Mouse (Mus musculus) CH12.LX (cell line): ENCODE data around the gene Rpl36al. TPM values are rescaled to one million over a fixed set of nuclear protein-coding genes. Genes with fewer than 3 reads are reported as not detected.
A peak's percentile ranks its signal among the peaks of the same experiment; 100 is the strongest.

ENCODE experiments used
- DNase-seq: peaks from one replicate; pipeline ENCODE4 v3.0.0-alpha.2; 2013; ENCODE audit errors: extremely low read depth
- H3K27ac ChIP-seq: 2 replicates; pipeline ENCODE4 v1.5.1; 2012; ENCODE audit warnings: low read depth, mild to moderate bottlenecking, control low read depth, moderate library complexity; ENCODE audit not compliant: insufficient read depth
- H3K27me3 ChIP-seq: replicated peaks from 2 replicates; pipeline ENCODE3; 2012; ENCODE audit warnings: inconsistent platforms
- H3K36me3 ChIP-seq, 2 experiments: replicated peaks in 1 of 2; 2 replicates each; pipeline versions ENCODE3 to v1.6.1; 2012; ENCODE audit warnings: inconsistent platforms in 1 of 2, low read length in 1 of 2, mild to moderate bottlenecking in 1 of 2, mixed read lengths in 1 of 2, moderate library complexity in 1 of 2; ENCODE audit not compliant: control insufficient read depth in 1 of 2, insufficient read depth in 1 of 2
- H3K4me1 ChIP-seq, 2 experiments: 2 replicates each; pipeline ENCODE4 v1.6.1; 2012; ENCODE audit warnings: inconsistent platforms in 1 of 2, moderate library complexity in 1 of 2; ENCODE audit not compliant: insufficient read depth in 2 of 2, control insufficient read depth in 1 of 2
- H3K4me2 ChIP-seq: 2 replicates; pipeline ENCODE4 v1.6.1; 2012; ENCODE audit warnings: low read depth, mild to moderate bottlenecking, control low read depth; ENCODE audit not compliant: poor library complexity, insufficient read depth, severe bottlenecking
- H3K4me3 ChIP-seq, 3 experiments: fragments of 150-350 bp in 1 of 3; sonication (generic) in 1 of 3; replicated peaks in 1 of 3; 2 replicates each; pipeline versions ENCODE3 to v1.5.1; 2011 to 2012; ENCODE audit warnings: low read depth in 2 of 3, low read length in 2 of 3, mild to moderate bottlenecking in 2 of 3, moderate library complexity in 2 of 3, control low read depth in 1 of 3, improper control_type of control experiment in 1 of 3, inconsistent platforms in 1 of 3, mixed read lengths in 1 of 3; ENCODE audit not compliant: poor library complexity in 1 of 3
- H3K79me2 ChIP-seq: replicated peaks from 2 replicates; pipeline ENCODE4 v1.6.1; 2012; ENCODE audit warnings: mild to moderate bottlenecking, moderate library complexity; ENCODE audit not compliant: control insufficient read depth, poor library complexity, insufficient read depth, severe bottlenecking; ENCODE audit errors: extremely low read depth
- H3K9ac ChIP-seq: 2 replicates; pipeline ENCODE4 v1.6.1; 2012; ENCODE audit warnings: low read depth, mild to moderate bottlenecking, control low read depth, moderate library complexity; ENCODE audit not compliant: insufficient read depth
- H3K9me3 ChIP-seq: replicated peaks from 2 replicates; pipeline ENCODE3; 2012; ENCODE audit warnings: low read length, inconsistent platforms, mixed read lengths
- BHLHE40 ChIP-seq: IDR thresholded peaks from 2 replicates; pipeline ENCODE4 v1.6.1; 2011; ENCODE audit warnings: mild to moderate bottlenecking, low read depth, low read length, improper control_type of control experiment
- CHD1 ChIP-seq: IDR thresholded peaks from 2 replicates; pipeline ENCODE4 v1.6.1; 2012; ENCODE audit warnings: low read depth, low read length, improper control_type of control experiment, inconsistent platforms
- CHD2 ChIP-seq: IDR thresholded peaks from 2 replicates; pipeline ENCODE4 v1.6.1; 2011; ENCODE audit warnings: low read length, improper control_type of control experiment
- CTCF ChIP-seq, 2 experiments: IDR thresholded peaks in 1 of 2; conservative IDR thresholded peaks in 1 of 2; 2 replicates each; pipeline ENCODE4 v1.5.1; 2011 to 2012; ENCODE audit warnings: low read depth in 2 of 2, low read length in 2 of 2, improper control_type of control experiment in 1 of 2, inconsistent platforms in 1 of 2, mild to moderate bottlenecking in 1 of 2, moderate library complexity in 1 of 2
- E2F4 ChIP-seq: IDR thresholded peaks from 2 replicates; pipeline ENCODE4 v1.6.1; 2011; ENCODE audit warnings: low read depth, low read length, improper control_type of control experiment; ENCODE audit not compliant: insufficient replicate concordance
- ELF1 ChIP-seq: IDR thresholded peaks from 2 replicates; pipeline ENCODE4 v1.6.1; 2014; ENCODE audit warnings: low read depth, mild to moderate bottlenecking, inconsistent platforms, low read length, improper control_type of control experiment
- EP300 ChIP-seq: IDR thresholded peaks from 2 replicates; pipeline ENCODE4 v1.6.1; 2011; ENCODE audit warnings: low read length, improper control_type of control experiment
- ETS1 ChIP-seq: conservative IDR thresholded peaks from 2 replicates; pipeline ENCODE4 v1.6.1; 2012; ENCODE audit warnings: low read depth, mild to moderate bottlenecking, inconsistent platforms, low read length, improper control_type of control experiment, moderate library complexity
- GABPA ChIP-seq: IDR thresholded peaks from 2 replicates; pipeline ENCODE4 v1.6.1; 2012; ENCODE audit warnings: low read depth, low read length, improper control_type of control experiment, inconsistent platforms; ENCODE audit not compliant: insufficient replicate concordance
- HCFC1 ChIP-seq: IDR thresholded peaks from 2 replicates; pipeline ENCODE4 v1.6.1; 2012; ENCODE audit warnings: low read depth, mild to moderate bottlenecking, inconsistent platforms, low read length, improper control_type of control experiment
- IRF4 ChIP-seq: IDR thresholded peaks from 2 replicates; pipeline ENCODE4 v1.6.1; 2014; ENCODE audit warnings: low read depth, mild to moderate bottlenecking, inconsistent platforms, low read length, improper control_type of control experiment
- JUN ChIP-seq: IDR thresholded peaks from 2 replicates; pipeline ENCODE4 v1.6.1; 2011; ENCODE audit warnings: low read depth, mild to moderate bottlenecking, low read length, improper control_type of control experiment, moderate library complexity; ENCODE audit not compliant: insufficient read depth
- JUND ChIP-seq: conservative IDR thresholded peaks from 2 replicates; pipeline ENCODE4 v1.6.1; 2011; ENCODE audit warnings: low read depth, low read length, improper control_type of control experiment
- KAT2A ChIP-seq: IDR thresholded peaks from 2 replicates; pipeline ENCODE4 v1.6.1; 2012; ENCODE audit warnings: low read length, improper control_type of control experiment, inconsistent platforms; ENCODE audit not compliant: insufficient replicate concordance
- MAFK ChIP-seq: IDR thresholded peaks from 2 replicates; pipeline ENCODE4 v1.6.1; 2011; ENCODE audit warnings: low read length, improper control_type of control experiment; ENCODE audit not compliant: insufficient replicate concordance
- MAX ChIP-seq: IDR thresholded peaks from 2 replicates; pipeline ENCODE4 v1.6.1; 2011; ENCODE audit warnings: low read length, improper control_type of control experiment
- MAZ ChIP-seq: IDR thresholded peaks from 2 replicates; pipeline ENCODE4 v1.6.1; 2012; ENCODE audit warnings: low read depth, mild to moderate bottlenecking, inconsistent platforms, low read length, improper control_type of control experiment, moderate library complexity
- MEF2A ChIP-seq: IDR thresholded peaks from 2 replicates; pipeline ENCODE4 v1.6.1; 2014; ENCODE audit warnings: low read depth, mild to moderate bottlenecking, inconsistent platforms, low read length, improper control_type of control experiment, borderline replicate concordance
- MXI1 ChIP-seq: IDR thresholded peaks from 2 replicates; pipeline ENCODE4 v1.6.1; 2011; ENCODE audit warnings: mild to moderate bottlenecking, low read depth, low read length, improper control_type of control experiment
- MYC ChIP-seq: IDR thresholded peaks from 2 replicates; pipeline ENCODE4 v1.6.1; 2011; ENCODE audit warnings: low read depth, mild to moderate bottlenecking, improper control_type of control experiment, low read length
- NELFE ChIP-seq: IDR thresholded peaks from 2 replicates; pipeline ENCODE4 v1.6.1; 2011; ENCODE audit warnings: low read depth, low read length, improper control_type of control experiment
- NRF1 ChIP-seq: IDR thresholded peaks from 2 replicates; pipeline ENCODE4 v1.6.1; 2014; ENCODE audit warnings: low read depth, mild to moderate bottlenecking, inconsistent platforms, low read length, improper control_type of control experiment, moderate library complexity
- PAX5 ChIP-seq: IDR thresholded peaks from 2 replicates; pipeline ENCODE4 v1.6.1; 2012; ENCODE audit warnings: low read length, inconsistent platforms, mixed read lengths
- POLR2A ChIP-seq: IDR thresholded peaks from 2 replicates; pipeline ENCODE4 v1.6.1; 2011; ENCODE audit warnings: low read depth, mild to moderate bottlenecking, improper control_type of control experiment, low read length
- POLR2AphosphoS2 ChIP-seq: IDR thresholded peaks from 2 replicates; pipeline ENCODE4 v1.6.1; 2011; ENCODE audit warnings: low read depth, low read length, improper control_type of control experiment
- RAD21 ChIP-seq: IDR thresholded peaks from 2 replicates; pipeline ENCODE4 v1.6.1; 2011; ENCODE audit warnings: low read depth, mild to moderate bottlenecking, low read length, improper control_type of control experiment, moderate library complexity
- RCOR1 ChIP-seq: conservative IDR thresholded peaks from 2 replicates; pipeline ENCODE4 v1.6.1; 2012; ENCODE audit warnings: low read depth, mild to moderate bottlenecking, inconsistent platforms, low read length, improper control_type of control experiment
- SIN3A ChIP-seq: IDR thresholded peaks from 2 replicates; pipeline ENCODE4 v1.6.1; 2012; ENCODE audit warnings: low read length, improper control_type of control experiment, inconsistent platforms
- SMC3 ChIP-seq: IDR thresholded peaks from 2 replicates; pipeline ENCODE4 v1.6.1; 2011; ENCODE audit warnings: low read depth, low read length, improper control_type of control experiment
- TBP ChIP-seq: conservative IDR thresholded peaks from 2 replicates; pipeline ENCODE4 v1.6.1; 2011; ENCODE audit warnings: low read depth, low read length, improper control_type of control experiment
- TCF12 ChIP-seq: IDR thresholded peaks from 2 replicates; pipeline ENCODE4 v1.6.1; 2014; ENCODE audit warnings: low read depth, mild to moderate bottlenecking, inconsistent platforms, low read length, improper control_type of control experiment
- UBTF ChIP-seq: IDR thresholded peaks from 2 replicates; pipeline ENCODE4 v1.6.1; 2012; ENCODE audit warnings: low read depth, mild to moderate bottlenecking, inconsistent platforms, low read length, improper control_type of control experiment, moderate library complexity
- USF1 ChIP-seq: IDR thresholded peaks from 2 replicates; pipeline ENCODE4 v1.6.1; 2014; ENCODE audit warnings: low read depth, mild to moderate bottlenecking, inconsistent platforms, low read length, improper control_type of control experiment
- USF2 ChIP-seq: conservative IDR thresholded peaks from 2 replicates; pipeline ENCODE4 v1.6.1; 2011; ENCODE audit warnings: low read depth, low read length, improper control_type of control experiment
- ZC3H11A ChIP-seq: IDR thresholded peaks from 2 replicates; pipeline ENCODE4 v1.6.1; 2012; ENCODE audit warnings: low read depth, mild to moderate bottlenecking, inconsistent platforms, low read length, improper control_type of control experiment
- ZKSCAN1 ChIP-seq: IDR thresholded peaks from 2 replicates; pipeline ENCODE4 v1.6.1; 2012; ENCODE audit warnings: low read depth, inconsistent platforms, low read length, improper control_type of control experiment, borderline replicate concordance
- ZMIZ1 ChIP-seq: IDR thresholded peaks from 2 replicates; pipeline ENCODE4 v1.6.1; 2012; ENCODE audit warnings: low read depth, mild to moderate bottlenecking, inconsistent platforms, low read length, improper control_type of control experiment
- ZNF384 ChIP-seq: IDR thresholded peaks from 2 replicates; pipeline ENCODE4 v1.6.1; 2012; ENCODE audit warnings: low read depth, low read length, improper control_type of control experiment, inconsistent platforms
- dilution Hi-C: fragments of 300-500 bp; cut with MboI; formaldehyde crosslinking; loops from 2 replicates; pipeline ENCODE4 v1.14.3; 2020; ENCODE audit warnings: low sequenced_read_pairs; ENCODE audit not compliant: extremely low pct_unique_long_range_greater_than_20kb, extremely low pct_ligation_motif_present
- in situ Hi-C: fragments of 300-500 bp; cut with MboI; formaldehyde crosslinking; loops from 3 replicates; pipeline ENCODE4 v1.14.3; 2019; ENCODE audit warnings: low sequenced_read_pairs, low pct_ligation_motif_present, low pct_unique_long_range_greater_than_20kb, mixed read lengths
- polyA plus RNA-seq: library from polyadenylated mRNA; unstranded; fragments of >175 nt; gene quantifications from 2 replicates; pipeline ENCODE4 v1.2.1, GENCODE M21; 2012; ENCODE audit warnings: low read depth; ENCODE audit not compliant: insufficient read length
- total RNA-seq, 2 experiments: library from RNA; depleted of rRNA; stranded (reverse); fragments of 300-350 nt in 1 of 2; fragments of >200 nt in 1 of 2; gene quantifications; 2 replicates each; pipeline ENCODE4 v1.2.3; 2012 to 2014

Rpl36al gene
- total and polyA plus RNA-seq, 3 experiments = 828 to 1,571 (median 1,263) TPM

DNA sequence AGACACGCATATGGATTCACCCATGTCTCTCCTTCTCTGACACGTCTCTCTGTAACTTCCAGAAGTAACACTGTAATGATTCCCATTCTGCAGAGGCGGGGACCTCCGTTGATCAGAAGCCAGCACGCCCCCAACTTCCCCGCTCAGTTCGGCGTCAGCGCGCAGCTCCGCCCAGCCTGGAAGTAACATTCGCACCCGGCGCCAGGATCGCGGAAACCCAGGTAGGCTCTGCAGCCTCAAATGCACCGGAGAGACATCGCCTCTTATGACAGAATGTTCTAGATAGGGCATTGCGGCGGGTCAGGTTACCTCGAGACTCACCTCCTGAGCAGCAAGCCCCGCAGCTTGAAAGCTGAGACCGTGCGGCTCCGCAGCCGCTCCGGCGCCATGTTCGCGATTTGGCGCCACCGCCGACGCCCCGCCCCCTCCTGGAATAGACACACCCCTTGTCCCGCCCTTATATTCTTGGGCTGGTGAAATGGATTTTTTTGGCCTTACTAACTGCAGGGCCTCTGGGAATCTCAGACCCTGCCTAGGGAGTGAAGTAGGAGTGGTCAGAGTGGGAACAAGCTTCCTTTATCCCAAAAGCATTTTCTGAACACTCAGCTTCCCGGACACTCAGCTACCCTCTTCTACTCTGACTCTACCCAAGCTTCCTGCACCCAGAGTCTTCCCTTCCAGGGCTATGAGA, 44.0 kb upstream of the Rpl36al start, which contains the start of gene Pole2:
Gene Pole2 (minus strand): TSS at position 420 of the 691 bp plus-strand sequence.
- no peaks in the 10 kb centered on the region for H3K27me3 ChIP-seq
- H3K9ac ChIP-seq = peak within 1 kb of the TSS; percentile 31
- H3K4me3 ChIP-seq = peak within 1 kb of the TSS; percentile 70 to 75 (median 71)
- in situ Hi-C loops (no loop called here), dilution Hi-C loops (no loop called here)
- peak within 1 kb of the TSS; percentile 86 for H3K4me2 ChIP-seq
- peak; percentile 81 for DNase-seq
- peak within 1 kb of the TSS; percentile 35; the same call in 1 of the 2 replicates for H3K27ac ChIP-seq
- H3K4me1 ChIP-seq = peaks cover 2 to 31% of the 10 kb centered on the region in 2 experiments; a peak in 3 of 4 replicates
- H3K79me2 ChIP-seq = peaks cover 10% of the 10 kb centered on the region; the same call in 1 of the 2 replicates
- TF ChIP-seq JUN (no peak), HCFC1 (peak; percentile 51), RAD21 (no peak), GABPA (no peak), NRF1 (peak; percentile 53), TBP (peak; percentile 84), TCF12 (peak; percentile 72), MXI1 (peak; percentile 38; the same call in 1 of the 2 replicates), CTCF (conservative IDR thresholded peaks at IDR 0.05 in 1 of 2, IDR thresholded peaks at IDR 0.05 in 1 of 2; ENCODE audit: low read depth in 2 of 2, low read length in 2 of 2) (no peak), MAX (peak; percentile 23; the same call in 1 of the 2 replicates), ZKSCAN1 (no peak), CHD2 (0 out of 2 replicates have a peak, but pooled peaks have one; percentile 25), MYC (no peak), POLR2AphosphoS2 (peak; percentile 56; the same call in 1 of the 2 replicates), KAT2A (no peak), SIN3A (no peak; the same call in 1 of the 2 replicates), UBTF (0 out of 2 replicates have a peak, but pooled peaks have one; percentile 61), PAX5 (no peak), NELFE (peak; percentile 79), MAZ (no peak), USF2 (no peak), SMC3 (no peak), MAFK (no peak), CHD1 (no peak), RCOR1 (0 out of 2 replicates have a peak, but pooled peaks have one; percentile 66), E2F4 (peak; percentile 87; the same call in 1 of the 2 replicates), JUND (no peak), ZNF384 (0 out of 2 replicates have a peak, but pooled peaks have one; percentile 19), BHLHE40 (no peak), ETS1 (peak; percentile 0; the same call in 1 of the 2 replicates), ELF1 (peak; percentile 54; the same call in 1 of the 2 replicates), ZC3H11A (no peak), USF1 (no peak), MEF2A (peak; percentile 40; the same call in 1 of the 2 replicates), POLR2A (peak; percentile 92), EP300 (no peak), IRF4 (no peak; the same call in 1 of the 2 replicates), ZMIZ1 (peak; percentile 82; the same call in 1 of the 2 replicates)
- no peaks in the 10 kb centered on the region for H3K9me3 ChIP-seq
- H3K36me3 ChIP-seq = peaks cover 4 to 28% of the 10 kb centered on the region in 2 experiments
